Mouse (Mus musculus): ENCODE measurements around the gene Itgb1bp1.

DNA sequence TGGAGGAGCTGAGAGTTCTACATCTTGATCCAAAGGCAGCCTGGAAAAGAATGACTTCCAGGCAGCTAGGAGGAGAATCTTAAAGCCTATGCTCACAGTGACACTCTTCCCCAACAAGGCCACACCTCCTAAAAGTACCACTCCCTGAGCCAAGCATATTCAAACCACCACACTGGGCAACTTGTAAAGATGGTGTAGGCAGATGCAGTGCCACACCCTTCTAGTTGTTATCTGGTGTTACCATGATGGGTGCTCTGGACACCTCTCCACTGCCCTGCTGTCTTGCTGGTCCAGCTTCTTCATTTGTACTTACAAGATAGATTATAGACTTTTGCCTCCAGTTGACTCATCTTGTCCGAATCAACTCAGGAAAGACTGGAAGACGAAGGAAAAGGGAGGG lies 94.5 kb downstream of the Itgb1bp1 start:
- TF ChIP-seq CTCF (IDR thresholded peaks at IDR 0.05) (no peak), EP300 (IDR thresholded peaks at IDR 0.05) (no peak)

All from lung, postnatal 0 days (tissue).